Mouse (Mus musculus): Measurements from ENCODE around the gene Gm10638. TPM values are rescaled to one million over a fixed set of nuclear protein-coding genes. Genes with fewer than 3 reads are reported as not detected.

The Gm10638 gene
- total RNA-seq, 2 experiments from 2014 or later, result 4.9 TPM; not detected in 1

DNA sequence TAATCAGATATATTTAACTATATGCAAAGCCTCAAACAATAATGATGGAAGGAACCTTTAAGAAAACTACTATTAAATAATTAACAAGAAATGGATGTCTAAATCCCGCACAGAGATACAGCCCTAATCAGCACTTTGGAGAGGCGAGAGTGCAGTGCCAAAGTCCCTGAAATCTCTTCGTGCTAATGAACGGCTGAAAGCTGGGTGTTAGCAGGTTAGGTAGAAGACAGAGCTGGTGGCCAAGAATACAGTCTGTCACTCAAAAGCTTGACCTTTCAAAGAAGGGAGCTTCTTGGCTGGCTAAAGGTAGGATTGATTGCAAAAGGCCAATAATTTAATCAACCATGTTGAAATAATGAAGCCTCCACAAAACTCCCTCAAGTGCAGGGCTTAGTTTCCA lies 11.3 kb upstream of the Gm10638 start:
- no peak for ATAC-seq (replicated peaks; ENCODE audit: low FRiP score, low TSS enrichment, poor library complexity, severe bottlenecking)

DNA sequence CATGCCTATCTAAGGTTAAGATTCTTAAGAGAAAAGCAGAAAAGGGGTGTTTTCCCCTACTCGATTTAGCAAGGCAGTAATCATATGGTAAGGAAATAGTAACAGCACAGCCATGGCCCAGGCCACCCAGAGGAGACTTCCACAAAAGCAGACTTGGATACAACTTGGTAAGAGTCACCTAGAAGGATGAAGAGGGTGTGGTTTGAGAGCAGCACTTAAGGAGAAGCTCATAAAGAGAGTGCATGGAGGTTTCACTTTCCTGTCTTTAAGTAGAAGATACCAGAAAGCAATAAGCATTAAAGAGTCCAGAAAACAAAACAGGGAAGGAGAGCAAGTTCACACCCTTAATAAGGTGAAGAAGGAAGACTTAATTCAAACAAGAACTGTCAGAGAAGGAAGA lies 10.5 kb upstream of the Gm10638 start:
- ATAC-seq (replicated peaks; ENCODE audit: low FRiP score, low TSS enrichment, poor library complexity, severe bottlenecking), result no peak

GRCm38 (mm10) chr8:86735446-86736111 lies 9.9 kb upstream of the Gm10638 start:
- peak; percentile 81 for ATAC-seq (replicated peaks; ENCODE audit: low FRiP score, low TSS enrichment, poor library complexity, severe bottlenecking)

GRCm38 (mm10) chr8:86740899-86741298 lies 4.6 kb upstream of the Gm10638 start:
- no peak for ATAC-seq (replicated peaks; ENCODE audit: low FRiP score, low TSS enrichment, poor library complexity, severe bottlenecking)

GRCm38 (mm10) chr8:86741627-86742026 lies 3.9 kb upstream of the Gm10638 start:
- ATAC-seq (replicated peaks; ENCODE audit: low FRiP score, low TSS enrichment, poor library complexity, severe bottlenecking), result no peak

DNA sequence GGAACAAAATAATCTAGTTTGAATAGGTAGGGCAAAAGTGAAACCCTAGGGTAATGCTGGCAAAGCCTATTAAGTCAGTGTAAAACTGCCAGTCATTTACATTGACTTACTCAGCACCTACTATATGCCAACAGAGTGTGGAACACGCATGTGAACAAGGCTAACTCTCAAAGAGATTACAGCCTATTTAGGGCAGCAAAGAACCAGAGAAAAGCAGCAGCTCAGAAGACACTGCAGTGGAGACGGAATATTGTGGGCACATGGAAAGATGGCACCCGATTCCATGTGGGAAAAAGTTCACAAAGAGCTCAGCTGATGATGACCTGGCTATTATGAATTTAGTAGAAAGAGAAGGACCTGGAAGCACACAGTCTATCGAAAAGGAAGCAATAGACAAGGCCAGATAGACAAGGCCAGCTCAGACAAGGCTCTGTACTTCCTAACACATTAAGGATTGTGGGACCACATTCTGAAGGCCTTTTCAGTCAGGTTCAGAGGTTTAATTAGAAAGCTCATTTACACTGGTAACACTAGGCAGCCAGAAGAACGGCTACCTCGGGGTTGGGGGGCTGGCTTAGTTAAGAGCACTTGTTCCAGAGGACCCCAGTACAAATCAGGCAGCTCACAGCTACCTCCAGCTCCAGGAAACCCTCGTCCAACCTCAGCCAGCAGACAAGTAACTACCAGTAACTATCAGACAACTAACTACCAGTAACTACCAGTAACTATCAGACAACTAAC lies 2.7 kb upstream of the Gm10638 start:
- ATAC-seq (replicated peaks; ENCODE audit: low FRiP score, low TSS enrichment, poor library complexity, severe bottlenecking), result no peak

- no peak; the same call in 1 of the 2 replicates for ATAC-seq (replicated peaks; ENCODE audit: low FRiP score, low TSS enrichment, poor library complexity, severe bottlenecking)
These were observed 932 bp upstream of the Gm10638 start for GRCm38 (mm10) chr8:86744313-86745220.

DNA sequence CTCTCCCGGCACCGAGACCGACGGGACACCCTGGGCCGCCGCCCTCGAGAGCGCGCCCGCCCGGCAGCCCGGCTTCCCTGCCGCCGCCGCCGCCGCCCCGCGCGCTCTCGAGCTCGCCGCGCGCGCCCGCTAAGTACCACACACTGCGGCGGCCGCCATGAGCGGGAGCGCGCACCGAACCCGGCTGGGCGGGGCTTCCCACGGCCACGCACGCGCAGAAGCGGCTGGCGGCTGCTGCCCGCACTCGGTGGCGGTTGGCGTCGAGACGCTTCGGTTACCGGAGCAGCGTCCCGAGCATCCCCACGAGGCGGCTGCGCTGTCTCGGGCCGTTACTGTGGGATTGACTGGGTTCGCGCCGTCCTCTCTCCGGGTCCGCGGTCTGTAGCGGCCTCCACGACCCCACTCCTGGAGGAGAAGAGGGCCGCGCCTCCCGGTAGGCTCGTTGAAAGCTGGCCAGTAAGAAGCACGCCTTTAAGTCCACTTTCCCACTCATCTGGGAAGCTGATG lies 489 bp downstream of the Gm10638 start:
- peak; percentile 69 for ATAC-seq (replicated peaks; ENCODE audit: low FRiP score, low TSS enrichment, poor library complexity, severe bottlenecking)

GRCm38 (mm10) chr8:86746511-86746910 lies 1.0 kb downstream of the Gm10638 start:
- ATAC-seq (replicated peaks; ENCODE audit: low FRiP score, low TSS enrichment, poor library complexity, severe bottlenecking), result no peak

GRCm38 (mm10) chr8:86749842-86750241 lies 4.3 kb downstream of the Gm10638 start:
- no peak for ATAC-seq (replicated peaks; ENCODE audit: low FRiP score, low TSS enrichment, poor library complexity, severe bottlenecking)

DNA sequence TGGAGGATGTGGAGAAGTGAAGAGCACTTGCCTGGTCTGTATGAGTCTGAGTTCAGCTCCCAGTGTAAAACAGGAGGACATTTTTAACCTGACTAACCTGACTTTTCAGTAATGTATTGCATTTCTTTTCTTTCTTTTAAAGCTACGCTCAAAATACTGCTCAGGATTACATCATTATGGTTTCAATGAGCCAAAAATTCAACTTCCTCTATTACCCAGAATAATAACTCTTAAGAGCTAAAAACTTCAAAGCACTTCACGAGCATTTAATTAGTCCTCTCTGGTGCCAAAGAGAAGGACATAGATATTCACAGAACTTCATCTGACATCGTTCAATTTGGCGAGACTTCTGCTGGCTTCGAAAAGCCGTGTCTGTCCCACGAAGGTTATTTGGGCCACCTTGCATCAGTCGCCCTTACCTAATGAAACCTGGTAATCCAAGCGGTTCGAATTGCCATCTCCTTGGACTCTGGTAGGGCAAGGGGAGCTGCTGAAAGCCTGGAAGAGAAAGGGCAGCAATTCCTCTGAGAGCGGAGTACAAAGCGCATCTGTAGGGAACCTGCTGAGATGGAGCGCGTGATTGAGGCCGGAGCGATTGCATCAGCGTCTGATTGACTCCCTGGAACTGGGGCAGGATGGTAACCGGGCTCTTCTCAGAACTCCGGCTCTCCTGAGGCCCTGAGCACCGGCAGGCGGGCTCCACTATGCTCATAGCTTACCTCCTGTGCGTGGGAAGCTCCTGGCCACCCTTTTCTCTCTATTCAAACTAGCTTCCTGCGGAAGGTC lies 11.6 kb downstream of the Gm10638 start:
- no peak for ATAC-seq (replicated peaks; ENCODE audit: low FRiP score, low TSS enrichment, poor library complexity, severe bottlenecking)

DNA sequence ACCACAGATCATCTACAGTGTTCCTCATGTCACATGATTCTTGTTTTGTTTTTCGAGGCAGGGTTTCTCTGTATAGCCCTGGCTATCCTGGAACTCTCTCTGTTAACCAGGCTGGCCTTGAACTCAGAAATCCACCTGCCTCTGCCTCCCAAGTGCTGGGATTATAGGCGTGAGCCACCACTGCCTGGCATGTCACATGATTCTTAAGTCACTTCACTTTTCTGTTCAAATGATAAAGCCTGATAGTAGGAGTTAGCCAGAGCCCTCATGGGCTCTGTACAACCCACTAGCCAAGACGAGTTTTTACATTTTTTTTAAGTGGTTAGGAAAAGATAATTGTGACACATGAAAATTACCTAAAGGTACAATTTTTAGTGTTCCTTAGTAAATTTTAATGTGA lies 13.2 kb downstream of the Gm10638 start:
- peak; percentile 59 for ATAC-seq (replicated peaks; ENCODE audit: low FRiP score, low TSS enrichment, poor library complexity, severe bottlenecking)

GRCm38 (mm10) chr8:86759090-86759491 lies 13.6 kb downstream of the Gm10638 start:
- ATAC-seq (replicated peaks; ENCODE audit: low FRiP score, low TSS enrichment, poor library complexity, severe bottlenecking), result peak; percentile 95

- ATAC-seq (replicated peaks; ENCODE audit: low FRiP score, low TSS enrichment, poor library complexity, severe bottlenecking), result no peak
These were observed 15.2 kb downstream of the Gm10638 start for GRCm38 (mm10) chr8:86760746-86761145.

GRCm38 (mm10) chr8:86762806-86763205 lies 17.3 kb downstream of the Gm10638 start:
- no peak for ATAC-seq (replicated peaks; ENCODE audit: low FRiP score, low TSS enrichment, poor library complexity, severe bottlenecking)

GRCm38 (mm10) chr8:86765155-86765554 lies 19.7 kb downstream of the Gm10638 start:
- peak; percentile 92 for ATAC-seq (replicated peaks; ENCODE audit: low FRiP score, low TSS enrichment, poor library complexity, severe bottlenecking)

- no peak for ATAC-seq (replicated peaks; ENCODE audit: low FRiP score, low TSS enrichment, poor library complexity, severe bottlenecking)
These were observed 20.2 kb downstream of the Gm10638 start for GRCm38 (mm10) chr8:86765669-86766068.

DNA sequence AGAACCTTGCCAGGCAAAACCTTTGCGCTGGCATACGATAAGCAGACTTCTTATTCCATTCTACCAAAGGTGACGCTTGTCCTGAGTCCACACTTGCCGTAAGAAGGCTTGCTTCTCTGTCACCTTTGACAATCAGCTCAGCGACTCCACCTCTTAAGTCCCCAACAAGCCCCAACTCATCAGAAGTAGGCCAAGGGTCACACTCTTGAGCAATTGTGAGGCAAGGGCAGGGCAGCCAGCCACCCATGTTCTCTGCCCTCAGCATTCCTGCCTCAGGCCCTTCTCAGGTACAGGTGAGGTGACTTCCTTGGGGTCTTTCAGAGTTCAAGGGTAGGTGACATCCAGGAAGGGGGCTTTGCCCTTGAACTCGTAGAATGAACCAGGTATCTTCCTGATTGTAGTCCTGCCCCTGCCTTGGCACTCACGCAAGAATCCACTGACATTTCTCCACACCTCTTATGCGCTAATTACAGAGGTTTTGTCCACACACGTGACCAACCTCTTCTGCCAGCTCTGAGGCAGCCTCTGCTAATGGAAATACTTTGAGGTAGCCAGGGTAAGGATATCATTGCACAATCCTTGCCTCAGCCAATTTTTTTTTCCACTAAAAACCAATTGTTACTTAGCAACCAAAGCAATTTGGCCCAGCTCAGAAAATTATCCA lies 21.2 kb downstream of the Gm10638 start:
- ATAC-seq (replicated peaks; ENCODE audit: low FRiP score, low TSS enrichment, poor library complexity, severe bottlenecking), result no peak

DNA sequence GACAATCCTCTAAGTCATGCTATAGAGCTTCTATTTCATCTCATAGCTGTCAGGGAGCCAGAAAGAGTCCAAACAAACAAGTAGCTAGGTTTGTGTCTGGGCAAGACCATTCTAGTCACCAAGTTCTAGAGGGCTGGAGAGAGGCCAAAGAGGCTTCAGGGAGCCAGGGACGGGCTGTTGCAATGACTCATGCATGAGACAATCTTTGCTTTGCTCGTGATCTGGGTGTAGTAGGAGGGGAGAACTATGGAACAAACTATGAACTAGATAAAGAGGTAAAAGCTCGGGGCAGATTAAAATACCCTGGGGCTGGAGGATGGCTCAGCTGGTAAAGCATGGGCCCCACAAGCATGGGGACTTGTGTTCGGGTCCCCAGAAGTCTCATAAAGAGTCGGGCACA lies 23.0 kb downstream of the Gm10638 start:
- ATAC-seq (replicated peaks; ENCODE audit: low FRiP score, low TSS enrichment, poor library complexity, severe bottlenecking), result peak; percentile 29; the same call in 1 of the 2 replicates

All from megakaryocyte-erythroid progenitor cell, adult 5-6 weeks (primary cell).